12 mouse cellular contexts compared by ENCODE assay signal in the genomic region with DNA sequence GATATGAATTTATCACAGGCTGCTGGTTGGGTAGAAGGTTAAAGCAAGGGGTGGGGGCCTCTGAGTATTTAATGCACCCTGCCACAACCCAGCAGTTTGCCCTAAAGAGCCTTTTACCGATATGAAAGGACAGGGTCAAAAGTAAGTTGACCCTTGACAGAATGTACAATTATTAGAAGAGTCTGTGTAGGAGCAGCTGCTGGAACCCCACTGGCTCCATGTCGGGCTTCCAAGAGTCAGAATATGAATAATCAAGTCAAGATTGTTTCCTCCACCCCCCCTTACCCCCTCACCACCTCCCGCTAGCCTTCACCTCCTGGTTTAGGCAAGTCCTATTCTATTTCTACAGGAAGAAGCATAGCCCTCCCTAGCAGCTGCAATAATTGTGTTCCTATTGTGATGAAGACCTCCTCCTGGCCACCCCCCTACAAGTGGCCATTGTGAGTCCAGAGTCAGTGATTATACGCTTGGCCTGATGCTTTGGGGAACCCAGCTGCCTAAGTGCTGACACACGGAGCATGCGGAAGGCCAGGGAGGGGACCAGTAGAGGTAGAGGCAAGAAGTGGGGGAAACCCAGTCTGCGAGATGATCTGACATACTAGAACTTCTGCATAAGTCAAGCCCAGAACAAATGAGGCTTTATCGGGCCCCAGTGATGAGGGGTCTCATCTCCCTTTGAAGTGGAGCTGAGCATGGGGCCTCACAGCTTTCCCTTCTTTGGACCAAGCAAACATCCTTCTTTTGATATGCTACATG.
DNase-seq lines count a peak whose midpoint lies in the region; ATAC-seq lines count a peak whose summit lies in the region.
"Had no signal": no experiment of that assay in that cellular context is flagged by ENCODE, and none has a peak within 500 bp of the region (broad histone marks: within the 10 kb centered on the region; RNA-seq: fewer than 3 reads in every experiment).

No protein-coding gene starts in this region.

- no peak overlapping the region for H3K9ac ChIP-seq in forebrain, embryonic 16.5 days (replicated peaks; ENCODE audit: low read depth, low read length)
- H3K9ac ChIP-seq in midbrain, embryonic 13.5 days (replicated peaks), result no peak overlapping the region
- no peak overlapping the region for H3K9ac ChIP-seq in liver, embryonic 11.5 days (ENCODE audit: low read depth, low read length)
- H3K9ac ChIP-seq: liver, embryonic 15.5 days had no signal

- peak; percentile 79 for ATAC-seq in forebrain, embryonic 16.5 days
- peak; percentile 90 for ATAC-seq in midbrain, embryonic 13.5 days
- no peak for ATAC-seq in liver, embryonic 11.5 days (replicated peaks; ENCODE audit: low FRiP score)
- ATAC-seq: intestine, embryonic 16.5 days had no signal

- peaks cover 15% of the 10 kb centered on the region for H3K4me1 ChIP-seq in forebrain, embryonic 16.5 days (replicated peaks; ENCODE audit: control insufficient read depth, insufficient read depth, low read length)
- H3K4me1 ChIP-seq in midbrain, embryonic 13.5 days (replicated peaks), result peaks cover 20% of the 10 kb centered on the region
- H3K4me1 ChIP-seq in liver, embryonic 11.5 days (replicated peaks; ENCODE audit: control insufficient read depth, insufficient read depth, low read length), result no peaks in the 10 kb centered on the region
- H3K4me1 ChIP-seq: liver, embryonic 15.5 days; megakaryocyte, embryonic 14.5 days had no signal

- H3K27ac ChIP-seq in forebrain, embryonic 16.5 days (ENCODE audit: low read length), result no peak overlapping the region
- H3K27ac ChIP-seq in midbrain, embryonic 13.5 days, result peak overlapping the region; percentile 41; the same call in 1 of the 2 replicates
- no peak overlapping the region for H3K27ac ChIP-seq in liver, embryonic 11.5 days (ENCODE audit: low read depth, low read length)
- H3K27ac ChIP-seq: liver, embryonic 15.5 days had no signal

- no peaks in the 10 kb centered on the region for H3K36me3 ChIP-seq in forebrain, embryonic 16.5 days (ENCODE audit: control insufficient read depth, insufficient read depth)
- H3K36me3 ChIP-seq in midbrain, embryonic 13.5 days, result no peaks in the 10 kb centered on the region
- no peaks in the 10 kb centered on the region for H3K36me3 ChIP-seq in liver, embryonic 11.5 days (ENCODE audit: control insufficient read depth, insufficient read depth, low read length)
- H3K36me3 ChIP-seq: liver, embryonic 15.5 days had no signal

- H3K4me2 ChIP-seq in forebrain, embryonic 16.5 days (ENCODE audit: low read length), result no peak overlapping the region
- H3K4me2 ChIP-seq in midbrain, embryonic 13.5 days (replicated peaks), result no peak overlapping the region
- no peak overlapping the region for H3K4me2 ChIP-seq in liver, embryonic 11.5 days
- H3K4me2 ChIP-seq: heart, embryonic 11.5 days; liver, embryonic 15.5 days had no signal

- 6% methylated on average over 8 of the region's 8 CpGs for WGBS in forebrain, embryonic 16.5 days
- 7% methylated on average over 8 of the region's 8 CpGs for WGBS in midbrain, embryonic 13.5 days
- 82% methylated on average over 8 of the region's 8 CpGs for WGBS in liver, embryonic 11.5 days

- peak; percentile 4 to 6 for DNase-seq in layer of hippocampus, postnatal 36 days
- DNase-seq in layer of hippocampus, adult 18-20 months (ENCODE audit: low spot score in 2 of 2), result no peak
- no peak for DNase-seq in gastrocnemius, postnatal 25 days
- DNase-seq in B cell, adult 2 months, result no peak
- DNase-seq in liver, embryonic 11.5 days (ENCODE audit: low spot score), result no peak
- DNase-seq in thymus, postnatal 36 days, result no peak

- H3K27me3 ChIP-seq in forebrain, embryonic 16.5 days (replicated peaks; ENCODE audit: control insufficient read depth, insufficient read depth, low read length), result no peaks in the 10 kb centered on the region
- peaks cover 65% of the 10 kb centered on the region for H3K27me3 ChIP-seq in midbrain, embryonic 13.5 days
- no peaks in the 10 kb centered on the region for H3K27me3 ChIP-seq in liver, embryonic 11.5 days (replicated peaks; ENCODE audit: control insufficient read depth, insufficient read depth, low read length)
- H3K27me3 ChIP-seq: liver, embryonic 15.5 days; megakaryocyte, embryonic 14.5 days had no signal

- no peaks in the 10 kb centered on the region for H3K9me3 ChIP-seq in forebrain, embryonic 16.5 days (ENCODE audit: control insufficient read depth, low read length)
- no peaks in the 10 kb centered on the region for H3K9me3 ChIP-seq in midbrain, embryonic 13.5 days
- H3K9me3 ChIP-seq in liver, embryonic 11.5 days (ENCODE audit: control insufficient read depth, low read length), result no peaks in the 10 kb centered on the region
- H3K9me3 ChIP-seq: liver, embryonic 15.5 days had no signal

- H3K4me3 ChIP-seq in forebrain, embryonic 16.5 days (replicated peaks; ENCODE audit: low read length), result no peak overlapping the region
- H3K4me3 ChIP-seq in midbrain, embryonic 13.5 days (replicated peaks), result no peak overlapping the region
- H3K4me3 ChIP-seq in liver, embryonic 11.5 days (ENCODE audit: low read depth, low read length), result no peak overlapping the region
- H3K4me3 ChIP-seq: liver, embryonic 15.5 days; megakaryocyte, embryonic 14.5 days had no signal

Comparison
In these comparisons a context has a peak if more than half of its experiments do, and no peak if none do; other contexts are left out.
1. DNase-seq: peak in layer of hippocampus, postnatal 36 days (2 of 2); none in layer of hippocampus, adult 18-20 months (0 of 2), gastrocnemius, postnatal 25 days (single experiment), B cell, adult 2 months (0 of 2), liver, embryonic 11.5 days (single experiment) and thymus, postnatal 36 days (0 of 2).